Comparison of ENCODE assay signal across 16 mouse cellular contexts in the genomic region with DNA sequence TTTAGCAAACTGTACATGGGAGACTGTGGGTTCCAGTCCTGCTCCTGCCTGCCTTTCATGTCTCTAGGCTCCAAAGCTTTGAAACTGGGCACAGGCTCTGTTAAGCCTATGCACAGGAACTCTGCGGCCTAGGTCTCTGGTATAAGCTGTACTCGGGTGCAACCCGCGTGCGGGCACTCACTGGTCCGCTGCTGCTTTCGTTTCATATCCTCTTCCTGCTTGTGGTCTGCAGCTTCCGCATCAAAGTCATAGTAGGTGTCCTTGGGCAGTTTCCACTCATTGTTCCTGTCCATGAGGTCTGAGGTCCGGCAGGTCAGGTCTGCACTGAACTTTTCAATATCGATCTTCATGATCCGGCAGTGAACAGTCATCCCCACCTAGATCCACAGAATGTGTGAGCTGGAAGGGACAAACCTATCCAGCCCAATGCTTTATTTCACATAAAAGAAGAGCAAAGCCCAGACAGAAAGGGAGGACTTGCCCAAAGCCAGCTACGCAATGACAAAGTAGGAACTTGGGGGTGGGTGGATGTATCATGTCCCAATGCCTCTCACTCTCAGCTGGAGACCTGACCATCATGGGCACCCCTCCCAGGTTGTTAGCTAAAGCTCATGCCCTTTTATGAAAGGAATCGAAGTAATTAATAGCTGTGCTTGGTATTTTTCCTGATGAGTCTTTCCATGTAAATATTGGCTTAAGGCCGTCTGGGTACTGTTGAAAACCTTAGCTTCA. TPM values are rescaled to one million over a fixed set of nuclear protein-coding genes. Genes with fewer than 3 reads are reported as not detected.
A peak's percentile ranks its signal among the peaks of the same experiment; 100 is the strongest.
DNase-seq lines count a peak whose midpoint lies in the region; ATAC-seq and TF ChIP-seq lines count a peak whose summit lies in the region.
"Had no signal": no experiment of that assay in that cellular context is flagged by ENCODE, and none has a peak within 500 bp of the region (broad histone marks: within the 10 kb centered on the region; RNA-seq: fewer than 3 reads in every experiment).

No protein-coding gene starts in this region.

- no peak overlapping the region for H3K9ac ChIP-seq in heart, embryonic 12.5 days
- H3K9ac ChIP-seq: embryonic facial prominence, embryonic 15.5 days; heart, embryonic 15.5 days; hindbrain, embryonic 13.5 days; neural tube, embryonic 13.5 days had no signal

- H3K4me1 ChIP-seq in heart, embryonic 12.5 days (replicated peaks), result no peaks in the 10 kb centered on the region
- H3K4me1 ChIP-seq in testis, adult 2 months (ENCODE audit: control insufficient read depth, insufficient read depth, low read length), result no peaks in the 10 kb centered on the region
- peaks cover 18% of the 10 kb centered on the region for H3K4me1 ChIP-seq in megakaryocyte, embryonic 14.5 days
- H3K4me1 ChIP-seq in thymus, adult 2 months (replicated peaks; ENCODE audit: control insufficient read depth, insufficient read depth, low read length), result peaks cover 10% of the 10 kb centered on the region
- H3K4me1 ChIP-seq: embryonic facial prominence, embryonic 15.5 days; heart, embryonic 15.5 days; hindbrain, embryonic 13.5 days; neural tube, embryonic 13.5 days had no signal

- H3K36me3 ChIP-seq in heart, embryonic 12.5 days, result peaks cover 98% of the 10 kb centered on the region
- H3K36me3 ChIP-seq in testis, adult 2 months (ENCODE audit: control insufficient read depth, insufficient read depth, low read length), result peaks cover 9% of the 10 kb centered on the region
- peaks cover 100% of the 10 kb centered on the region for H3K36me3 ChIP-seq in megakaryocyte, embryonic 14.5 days (replicated peaks; ENCODE audit: low read length)
- peaks cover 80% of the 10 kb centered on the region for H3K36me3 ChIP-seq in thymus, adult 2 months (ENCODE audit: control insufficient read depth, insufficient read depth, low read length)

- H3K27me3 ChIP-seq in heart, embryonic 12.5 days (replicated peaks), result no peaks in the 10 kb centered on the region
- H3K27me3 ChIP-seq in testis, adult 2 months (ENCODE audit: control insufficient read depth, insufficient read depth, low read length), result no peaks in the 10 kb centered on the region
- no peaks in the 10 kb centered on the region for H3K27me3 ChIP-seq in megakaryocyte, embryonic 14.5 days (replicated peaks)
- H3K27me3 ChIP-seq in thymus, adult 2 months (ENCODE audit: control insufficient read depth, insufficient read depth, low read length), result no peaks in the 10 kb centered on the region
- H3K27me3 ChIP-seq: embryonic facial prominence, embryonic 15.5 days; heart, embryonic 15.5 days; hindbrain, embryonic 13.5 days; neural tube, embryonic 13.5 days had no signal

- H3K27ac ChIP-seq in heart, embryonic 12.5 days (ENCODE audit: poor library complexity, severe bottlenecking), result no peak overlapping the region
- H3K27ac ChIP-seq in testis, adult 2 months (ENCODE audit: control insufficient read depth, insufficient read depth, low read depth, low read length), result 0 out of 2 replicates have a peak overlapping the region, but pooled peaks have one; percentile 11
- no peak overlapping the region for H3K27ac ChIP-seq in thymus, adult 2 months (ENCODE audit: control insufficient read depth, insufficient read depth, low read length)
- H3K27ac ChIP-seq: embryonic facial prominence, embryonic 15.5 days; heart, embryonic 15.5 days; hindbrain, embryonic 13.5 days; neural tube, embryonic 13.5 days had no signal

- H3K4me2 ChIP-seq in heart, embryonic 12.5 days, result no peak overlapping the region
- H3K4me2 ChIP-seq: embryonic facial prominence, embryonic 15.5 days; heart, embryonic 15.5 days; hindbrain, embryonic 13.5 days; neural tube, embryonic 13.5 days had no signal

- ATAC-seq in heart, embryonic 12.5 days (ENCODE audit: insufficient number of reproducible peaks, low FRiP score), result no peak

- H3K4me3 ChIP-seq in heart, embryonic 12.5 days, result no peak overlapping the region
- no peak overlapping the region for H3K4me3 ChIP-seq in testis, adult 2 months (ENCODE audit: control insufficient read depth, low read depth, low read length)
- H3K4me3 ChIP-seq in megakaryocyte, embryonic 14.5 days (replicated peaks), result peak overlapping the region; percentile 11
- H3K4me3 ChIP-seq in thymus, adult 2 months (ENCODE audit: control insufficient read depth, insufficient read depth, low read length), result no peak overlapping the region
- H3K4me3 ChIP-seq: embryonic facial prominence, embryonic 15.5 days; heart, embryonic 15.5 days; hindbrain, embryonic 13.5 days; neural tube, embryonic 13.5 days had no signal

- no peak for TF ChIP-seq POLR2A in testis, adult 2 months (IDR thresholded peaks at IDR 0.05; ENCODE audit: control insufficient read depth, low read depth, low read length)
- no peak for TF ChIP-seq POLR2A in thymus, adult 2 months (IDR thresholded peaks at IDR 0.05; ENCODE audit: control insufficient read depth, extremely low read depth, insufficient read depth, low read length, poor library complexity)

- no peaks in the 10 kb centered on the region for H3K9me3 ChIP-seq in heart, embryonic 12.5 days (replicated peaks)
- no peaks in the 10 kb centered on the region for H3K9me3 ChIP-seq in megakaryocyte, embryonic 14.5 days
- H3K9me3 ChIP-seq: embryonic facial prominence, embryonic 15.5 days; heart, embryonic 15.5 days; hindbrain, embryonic 13.5 days; neural tube, embryonic 13.5 days had no signal

- WGBS in heart, embryonic 12.5 days, result 95% methylated on average over 14 of the region's 14 CpGs
- WGBS in thymus, adult 2 months, result 58% methylated on average over 14 of the region's 14 CpGs

- TF ChIP-seq CTCF in testis, adult 2 months (IDR thresholded peaks at IDR 0.05; ENCODE audit: control insufficient read depth, insufficient read depth, insufficient replicate concordance, low read depth, low read length), result no peak
- TF ChIP-seq CTCF in thymus, adult 2 months (IDR thresholded peaks at IDR 0.05; ENCODE audit: borderline replicate concordance, control insufficient read depth, extremely low read depth, insufficient read depth, low read length, poor library complexity), result no peak

- DNase-seq in heart, adult 11 months, result peak; percentile 94
- no peak for DNase-seq in testis, postnatal 10 days (ENCODE audit: low spot score)
- no peak for DNase-seq in adrenal gland, postnatal 14 days
- no peak for DNase-seq in thymus, adult 2 months
- DNase-seq in retina, embryonic 14.5 days (ENCODE audit: low spot score), result no peak
- DNase-seq: cerebellum, adult 8-10 months; kidney, adult 11 months; kidney, postnatal 25 days had no signal

RNA-seq across cellular contexts. Expression of a gene that starts 20.1 kb away (rescaled TPM):
- 3.1 and 3.2 TPM in 2 replicates for polyA plus RNA-seq in heart, embryonic 12.5 days (2016; fragmentation: Nextera tagmentation; extraction: Ambion mirVana)
- 175 and 191 TPM in 2 replicates for polyA plus RNA-seq in testis, adult 2 months (2012; rRNA removed)
- polyA plus RNA-seq in megakaryocyte, embryonic 14.5 days (2012; ENCODE audit: insufficient read depth, low replicate concordance), result 0.22 TPM in 1 of 2 replicates, not detected in the other
- 17.6 and 26.3 TPM in 2 replicates for total RNA-seq in adrenal gland, postnatal 14 days (2021)
- 0.23 and 0.66 TPM in 2 replicates for polyA plus RNA-seq in thymus, adult 2 months (2012; rRNA removed)
- total RNA-seq: megakaryocyte-erythroid progenitor cell, adult 5-6 weeks had no signal

RNA-seq across cellular contexts. Expression of a gene that starts 25.0 kb away (rescaled TPM):
- polyA plus RNA-seq in heart, embryonic 12.5 days (2016; fragmentation: Nextera tagmentation; extraction: Ambion mirVana), result 53.3 and 54.6 TPM in 2 replicates
- 10.4 and 13.2 TPM in 2 replicates for polyA plus RNA-seq in testis, adult 2 months (2012; rRNA removed)
- 4.5 TPM in 1 of 2 replicates, not detected in the other for polyA plus RNA-seq in megakaryocyte, embryonic 14.5 days (2012; ENCODE audit: insufficient read depth, low replicate concordance)
- total RNA-seq in adrenal gland, postnatal 14 days (2021), result 89.2 and 92.2 TPM in 2 replicates
- polyA plus RNA-seq in thymus, adult 2 months (2012; rRNA removed), result 15.4 and 18.5 TPM in 2 replicates

RNA-seq across cellular contexts. Expression of a gene that starts 29.9 kb away (rescaled TPM):
- polyA plus RNA-seq in heart, embryonic 12.5 days (2016; fragmentation: Nextera tagmentation; extraction: Ambion mirVana), result 847 and 859 TPM in 2 replicates
- polyA plus RNA-seq in testis, adult 2 months (2012; rRNA removed), result 125 and 137 TPM in 2 replicates
- 151 and 1,521 TPM in 2 replicates for polyA plus RNA-seq in megakaryocyte, embryonic 14.5 days (2012; ENCODE audit: insufficient read depth, low replicate concordance)
- 1,759 and 1,890 TPM in 2 replicates for total RNA-seq in adrenal gland, postnatal 14 days (2021)
- 193 and 312 TPM in 2 replicates for polyA plus RNA-seq in thymus, adult 2 months (2012; rRNA removed)

RNA-seq across cellular contexts. Expression of a gene that starts 32.3 kb away (rescaled TPM):
- polyA plus RNA-seq in heart, embryonic 12.5 days (2016; fragmentation: Nextera tagmentation; extraction: Ambion mirVana), result 47.5 and 50.1 TPM in 2 replicates
- polyA plus RNA-seq in testis, adult 2 months (2012; rRNA removed), result 34.2 and 35.3 TPM in 2 replicates
- 13.1 and 13.3 TPM in 2 replicates for polyA plus RNA-seq in megakaryocyte, embryonic 14.5 days (2012; ENCODE audit: insufficient read depth, low replicate concordance)
- 75.3 and 78.8 TPM in 2 replicates for total RNA-seq in adrenal gland, postnatal 14 days (2021)
- 95.9 and 132 TPM in 2 replicates for polyA plus RNA-seq in thymus, adult 2 months (2012; rRNA removed)

RNA-seq across cellular contexts. Expression of a gene that starts 32.5 kb away (rescaled TPM):
- 26.1 and 28.5 TPM in 2 replicates for polyA plus RNA-seq in heart, embryonic 12.5 days (2016; fragmentation: Nextera tagmentation; extraction: Ambion mirVana)
- polyA plus RNA-seq in testis, adult 2 months (2012; rRNA removed), result 20.1 and 22.2 TPM in 2 replicates
- 95.6 and 155 TPM in 2 replicates for polyA plus RNA-seq in megakaryocyte, embryonic 14.5 days (2012; ENCODE audit: insufficient read depth, low replicate concordance)
- 60.1 and 65.4 TPM in 2 replicates for total RNA-seq in adrenal gland, postnatal 14 days (2021)
- polyA plus RNA-seq in thymus, adult 2 months (2012; rRNA removed), result 36.2 and 38.8 TPM in 2 replicates

Comparison
In these comparisons a context has a peak if more than half of its experiments do, and no peak if none do; other contexts are left out.
1. RNA of a gene that starts 20.1 kb away (polyA plus RNA-seq): 175 to 191 TPM in testis, adult 2 months; 3.1 to 3.2 TPM in heart, embryonic 12.5 days, 0.23 to 0.66 TPM in thymus, adult 2 months and 0.22 TPM in megakaryocyte, embryonic 14.5 days; every median in the first group is over 10 times any median in the second.